Mouse (Mus musculus): ENCODE measurements around the gene Pth1r.

DNA sequence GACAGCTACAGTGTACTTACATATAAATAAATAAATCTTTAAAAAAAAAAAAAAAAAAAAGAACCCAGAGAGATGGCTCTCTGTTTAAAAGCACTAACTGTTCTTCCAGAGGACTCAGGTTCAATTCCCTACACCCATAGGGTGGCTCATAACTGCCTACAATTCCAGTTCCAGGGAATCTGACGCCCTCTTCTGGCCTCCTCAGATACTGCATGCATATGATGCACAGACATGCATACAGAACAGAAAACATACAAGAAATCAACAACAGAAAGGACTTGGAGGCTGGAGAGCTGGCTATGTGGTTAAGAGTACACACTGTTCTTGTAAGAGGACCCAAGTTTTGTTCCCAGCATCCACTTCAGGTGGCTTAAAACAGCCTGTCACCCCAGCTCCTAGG, 8.9 kb downstream of the Pth1r start:
- TF ChIP-seq CTCF (IDR thresholded peaks at IDR 0.05; ENCODE audit: insufficient read depth, low read length) = no peak
- no peak for TF ChIP-seq POLR2A (IDR thresholded peaks at IDR 0.05; ENCODE audit: borderline replicate concordance, extremely low read depth, low read depth, low read length)

All from lung, adult 2 months (tissue).